Mouse (Mus musculus): ENCODE measurements at regions not wholly inside any gene's neighbourhood (a gene's known extent, or its start where the extent isn't known, plus 50 kb on each side); places are given as distances from the start of the nearest gene placed in this dataset.
A peak's percentile ranks its signal among the peaks of the same experiment; 100 is the strongest.

DNA sequence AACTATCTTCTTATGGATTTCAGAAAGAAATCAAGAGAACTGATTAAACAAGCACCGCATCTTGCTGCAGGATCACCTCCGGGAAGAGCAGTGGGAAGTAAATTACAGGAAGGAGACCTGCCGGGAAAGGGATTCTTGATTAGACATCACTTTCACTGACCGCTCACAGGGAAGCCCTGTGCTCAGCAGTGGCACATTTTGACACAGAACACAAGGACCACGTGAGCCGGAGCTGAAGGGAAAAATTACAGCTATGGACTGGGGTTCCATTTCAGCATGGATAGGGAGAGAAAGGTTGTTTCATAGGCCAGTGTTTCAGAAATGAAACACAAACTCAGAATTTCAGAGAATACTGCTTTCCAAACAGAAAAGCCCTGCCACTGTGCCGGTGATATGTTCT, 105.0 kb upstream of the Isl1 start:
- Histone ChIP-seq H3K9me3 (replicated peaks) (no peaks in the 10 kb centered on the region), H3K4me3 (no peak overlapping the region), H3K27ac (ENCODE audit: poor library complexity, severe bottlenecking) (no peak overlapping the region), H3K4me2 (peak overlapping the region; percentile 38; the same call in 1 of the 2 replicates), H3K27me3 (replicated peaks) (no peaks in the 10 kb centered on the region), H3K36me3 (no peaks in the 10 kb centered on the region), H3K9ac (no peak overlapping the region), H3K4me1 (replicated peaks) (no peaks in the 10 kb centered on the region)
- WGBS, result 27% methylated on average over 7 of the region's 7 CpGs
- no peak for ATAC-seq (ENCODE audit: insufficient number of reproducible peaks, low FRiP score)

DNA sequence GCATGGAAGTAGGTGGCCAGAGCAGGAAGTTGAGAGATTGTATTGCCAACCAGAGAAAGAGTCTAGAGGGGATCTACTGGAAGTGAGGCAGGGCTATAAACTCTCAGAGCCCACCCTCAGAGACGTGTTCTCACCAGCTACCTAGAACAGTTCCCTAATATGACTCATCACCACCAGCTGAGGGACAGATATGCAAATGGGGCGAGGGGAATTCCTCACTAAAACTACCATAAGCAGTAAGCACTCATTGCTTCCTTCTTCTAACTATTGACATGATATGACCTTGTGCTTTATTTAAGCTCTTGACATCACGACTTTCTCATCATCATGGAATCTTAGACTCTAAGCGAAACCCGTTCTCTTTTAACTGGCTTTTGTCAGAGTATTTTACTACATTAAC, 101.2 kb upstream of the Isl1 start:
- H3K4me3 ChIP-seq, result no peak overlapping the region
- no peak overlapping the region for H3K27ac ChIP-seq (ENCODE audit: poor library complexity, severe bottlenecking)
- H3K4me1 ChIP-seq (replicated peaks), result no peaks in the 10 kb centered on the region
- ATAC-seq (ENCODE audit: insufficient number of reproducible peaks, low FRiP score), result no peak
- WGBS, result 63% methylated on average over 5 of the region's 5 CpGs
- no peaks in the 10 kb centered on the region for H3K36me3 ChIP-seq
- no peaks in the 10 kb centered on the region for H3K9me3 ChIP-seq (replicated peaks)
- H3K27me3 ChIP-seq (replicated peaks), result no peaks in the 10 kb centered on the region
- H3K4me2 ChIP-seq, result no peak overlapping the region
- no peak overlapping the region for H3K9ac ChIP-seq

Data from heart, embryonic 12.5 days (tissue).